Mouse (Mus musculus): ENCODE results near the gene Krtcap2. TPM values are rescaled to one million over a fixed set of nuclear protein-coding genes. Genes with fewer than 3 reads are reported as not detected.
A peak's percentile ranks its signal among the peaks of the same experiment; 100 is the strongest.

Gene Krtcap2
- polyA plus RNA-seq, 1 experiment from 2014 or later, result 333 TPM

GRCm38 (mm10) chr3:89299499-89299898 lies 53.7 kb downstream of the Krtcap2 start:
- Histone ChIP-seq H3K4me3 (replicated peaks) (peak overlapping the region; percentile 26), H3K36me3 (no peaks in the 10 kb centered on the region), H3K4me1 (replicated peaks) (peaks cover 11% of the 10 kb centered on the region), H3K27me3 (no peaks in the 10 kb centered on the region), H3K9ac (replicated peaks) (peak overlapping the region; percentile 53), H3K4me2 (peak overlapping the region; percentile 57), H3K27ac (peak overlapping the region; percentile 17; the same call in 1 of the 2 replicates), H3K9me3 (no peaks in the 10 kb centered on the region)
- WGBS, result 2% methylated on average over 14 of the region's 14 CpGs
- ATAC-seq (ENCODE audit: insufficient number of reproducible peaks, insufficient read depth, low FRiP score, low TSS enrichment, low read depth), result no peak

MicroRNAs within 50 kb of the gene (microRNA counts, 519-probe panel; counts per million panel counts)
- microRNA mmu-miR-92b, result not detected

Small RNAs within 50 kb of the gene (microRNA-seq; reads per million reads assigned to microRNA genes)
- gene Mir92b, result 565 reads per million, percentile 71 among the genes with 10 or more reads in this experiment

Other genes starting within 250 kb of the Krtcap2 start
- 23.4 and 23.7 TPM in 2 replicates for gene Rusc1, start 152.7 kb upstream of the Krtcap2 start, polyA plus RNA-seq (2016; fragmentation: Nextera tagmentation; extraction: Ambion mirVana)
- gene Gm43738, start 144.9 kb upstream of the Krtcap2 start, polyA plus RNA-seq (2016; fragmentation: Nextera tagmentation; extraction: Ambion mirVana), result 0.14 TPM in 1 of 2 replicates, not detected in the other
- gene Fdps, start 144.0 kb upstream of the Krtcap2 start, polyA plus RNA-seq (2016; fragmentation: Nextera tagmentation; extraction: Ambion mirVana), result 247 and 249 TPM in 2 replicates
- gene Pklr, start 109.8 kb upstream of the Krtcap2 start, polyA plus RNA-seq (2016; fragmentation: Nextera tagmentation; extraction: Ambion mirVana), result 0.24 and 0.36 TPM in 2 replicates
- 2.2 and 2.8 TPM in 2 replicates for gene Hcn3, start 85.8 kb upstream of the Krtcap2 start, polyA plus RNA-seq (2016; fragmentation: Nextera tagmentation; extraction: Ambion mirVana)
- 50.3 and 54.7 TPM in 2 replicates for gene Clk2, start 81.2 kb upstream of the Krtcap2 start, polyA plus RNA-seq (2016; fragmentation: Nextera tagmentation; extraction: Ambion mirVana)
- 102 and 107 TPM in 2 replicates for gene Scamp3, start 68.5 kb upstream of the Krtcap2 start, polyA plus RNA-seq (2016; fragmentation: Nextera tagmentation; extraction: Ambion mirVana)
- gene Fam189b, start 62.8 kb upstream of the Krtcap2 start, polyA plus RNA-seq (2016; fragmentation: Nextera tagmentation; extraction: Ambion mirVana), result 27.4 and 33.8 TPM in 2 replicates
- gene Gba, start 43.0 kb upstream of the Krtcap2 start, polyA plus RNA-seq (2016; fragmentation: Nextera tagmentation; extraction: Ambion mirVana), result 26.3 and 28.8 TPM in 2 replicates
- 44.2 and 52.7 TPM in 2 replicates for gene Thbs3, start 30.8 kb upstream of the Krtcap2 start, polyA plus RNA-seq (2016; fragmentation: Nextera tagmentation; extraction: Ambion mirVana)
- 212 and 217 TPM in 2 replicates for gene Mtx1, start 18.9 kb upstream of the Krtcap2 start, polyA plus RNA-seq (2016; fragmentation: Nextera tagmentation; extraction: Ambion mirVana)
- 0.53 and 1.0 TPM in 2 replicates for gene Muc1, start 16.9 kb upstream of the Krtcap2 start, polyA plus RNA-seq (2016; fragmentation: Nextera tagmentation; extraction: Ambion mirVana)
- gene Trim46, start 343 bp downstream of the Krtcap2 start, polyA plus RNA-seq (2016; fragmentation: Nextera tagmentation; extraction: Ambion mirVana), result 6.1 and 6.3 TPM in 2 replicates
- 93.9 and 102 TPM in 2 replicates for gene Dpm3, start 13.4 kb downstream of the Krtcap2 start, polyA plus RNA-seq (2016; fragmentation: Nextera tagmentation; extraction: Ambion mirVana)
- 58.5 and 66.3 TPM in 2 replicates for gene Slc50a1, start 24.6 kb downstream of the Krtcap2 start, polyA plus RNA-seq (2016; fragmentation: Nextera tagmentation; extraction: Ambion mirVana)
- 36.9 and 40.4 TPM in 2 replicates for gene Efna1, start 35.2 kb downstream of the Krtcap2 start, polyA plus RNA-seq (2016; fragmentation: Nextera tagmentation; extraction: Ambion mirVana)
- 17.6 and 21.3 TPM in 2 replicates for gene Efna3, start 77.0 kb downstream of the Krtcap2 start, polyA plus RNA-seq (2016; fragmentation: Nextera tagmentation; extraction: Ambion mirVana)
- gene Efna4, start 92.1 kb downstream of the Krtcap2 start, polyA plus RNA-seq (2016; fragmentation: Nextera tagmentation; extraction: Ambion mirVana), result 53.2 and 55.1 TPM in 2 replicates
- gene Adam15, start 104.0 kb downstream of the Krtcap2 start, polyA plus RNA-seq (2016; fragmentation: Nextera tagmentation; extraction: Ambion mirVana), result 27.0 and 32.1 TPM in 2 replicates
- gene Dcst2, start 116.0 kb downstream of the Krtcap2 start, polyA plus RNA-seq (2016; fragmentation: Nextera tagmentation; extraction: Ambion mirVana), result 0.18 and 0.20 TPM in 2 replicates
- gene Dcst1, start 119.3 kb downstream of the Krtcap2 start, polyA plus RNA-seq (2016; fragmentation: Nextera tagmentation; extraction: Ambion mirVana), result 0.26 and 0.40 TPM in 2 replicates
- 0.79 and 1.2 TPM in 2 replicates for gene Zbtb7b, start 148.8 kb downstream of the Krtcap2 start, polyA plus RNA-seq (2016; fragmentation: Nextera tagmentation; extraction: Ambion mirVana)
- gene Lenep, start 156.8 kb downstream of the Krtcap2 start, polyA plus RNA-seq (2016; fragmentation: Nextera tagmentation; extraction: Ambion mirVana), result 1.0 TPM in 1 of 2 replicates, not detected in the other
- 25.0 and 26.4 TPM in 2 replicates for gene Flad1, start 165.9 kb downstream of the Krtcap2 start, polyA plus RNA-seq (2016; fragmentation: Nextera tagmentation; extraction: Ambion mirVana)
- gene Cks1b, start 172.4 kb downstream of the Krtcap2 start, polyA plus RNA-seq (2016; fragmentation: Nextera tagmentation; extraction: Ambion mirVana), result 585 and 619 TPM in 2 replicates
- gene Shc1, start 172.5 kb downstream of the Krtcap2 start, polyA plus RNA-seq (2016; fragmentation: Nextera tagmentation; extraction: Ambion mirVana), result 84.4 and 90.9 TPM in 2 replicates
- gene Pygo2, start 184.2 kb downstream of the Krtcap2 start, polyA plus RNA-seq (2016; fragmentation: Nextera tagmentation; extraction: Ambion mirVana), result 62.4 and 64.0 TPM in 2 replicates
- gene Pbxip1, start 190.7 kb downstream of the Krtcap2 start, polyA plus RNA-seq (2016; fragmentation: Nextera tagmentation; extraction: Ambion mirVana), result 27.4 and 28.5 TPM in 2 replicates
- gene Pmvk, start 208.6 kb downstream of the Krtcap2 start, polyA plus RNA-seq (2016; fragmentation: Nextera tagmentation; extraction: Ambion mirVana), result 53.4 and 55.1 TPM in 2 replicates